In the genomic region with DNA sequence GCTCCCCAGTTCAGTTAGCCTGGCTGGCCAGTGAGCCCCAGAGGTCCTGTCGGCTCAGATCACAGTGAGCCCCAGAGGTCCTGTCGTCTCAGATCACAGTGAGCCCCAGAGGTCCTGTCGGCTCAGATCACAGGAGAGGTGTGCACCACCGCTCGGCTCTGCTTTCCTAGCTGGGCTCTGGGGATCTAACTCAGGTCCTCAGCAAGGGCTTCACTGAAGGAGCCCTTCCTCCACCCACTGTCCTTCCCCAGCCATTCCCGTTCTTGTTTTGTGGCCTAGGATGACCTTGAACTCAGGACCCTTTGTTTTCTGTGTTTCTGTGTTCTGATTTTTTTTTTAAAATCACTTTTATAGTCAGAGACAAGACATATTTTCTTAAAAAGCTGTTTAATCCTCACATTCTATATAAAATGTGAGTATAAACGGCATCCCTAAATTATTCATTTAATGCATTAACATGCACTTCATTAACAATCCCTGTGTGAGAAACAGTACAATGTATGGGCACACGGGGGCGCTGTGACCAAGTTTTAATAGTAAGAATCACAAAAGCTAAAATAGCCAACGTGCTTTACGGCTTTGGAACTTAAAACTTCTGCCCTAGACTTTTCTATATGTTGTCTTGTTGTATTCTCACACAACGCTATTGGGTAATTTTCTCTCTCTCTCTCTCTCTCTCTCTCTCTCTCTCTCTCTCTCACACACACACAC, we compare ENCODE assay signal across 7 mouse cellular contexts. TPM values are rescaled to one million over a fixed set of nuclear protein-coding genes. Genes with fewer than 3 reads are reported as not detected.
DNase-seq lines count a peak whose midpoint lies in the region.

No protein-coding gene starts in this region.

- H3K9me3 ChIP-seq in limb, embryonic 10.5 days (replicated peaks), result no peaks in the 10 kb centered on the region

- H3K27ac ChIP-seq in limb, embryonic 10.5 days, result no peak overlapping the region

- DNase-seq in ovary, postnatal 36 days (ENCODE audit: low spot score), result peak; percentile 55
- no peak for DNase-seq in ovary, adult 18-20 months (ENCODE audit: low spot score)
- DNase-seq in adrenal gland, postnatal 10 days, result peak; percentile 74
- DNase-seq in embryo, embryonic 11.5 days (ENCODE audit: low read depth, low spot score), result peak; percentile 36
- DNase-seq in hindlimb bud, embryonic 11.5 days (ENCODE audit: extremely low spot score, low read depth, low spot score), result peak; percentile 20
- peak; percentile 65 for DNase-seq in limb, embryonic 10.5 days (ENCODE audit: low spot score)
- peak; percentile 36 for DNase-seq in retina, postnatal 7 days (ENCODE audit: low read depth, low spot score)

- no peaks in the 10 kb centered on the region for H3K36me3 ChIP-seq in limb, embryonic 10.5 days

- H3K4me1 ChIP-seq in limb, embryonic 10.5 days, result 0 out of 2 replicates have a peak, but pooled peaks cover 4% of the 10 kb centered on the region

- WGBS in limb, embryonic 10.5 days, result 53% methylated on average over 12 of the region's 12 CpGs

- no peaks in the 10 kb centered on the region for H3K27me3 ChIP-seq in limb, embryonic 10.5 days (ENCODE audit: low read depth, poor library complexity, severe bottlenecking)

- no peak overlapping the region for H3K4me3 ChIP-seq in limb, embryonic 10.5 days

RNA-seq across cellular contexts. Expression of a gene that starts 16.1 kb away (rescaled TPM):
- not detected for total RNA-seq in adrenal gland, postnatal 10 days (2021)
- not detected in 2 replicates for polyA plus RNA-seq in limb, embryonic 10.5 days (2016; fragmentation: Nextera tagmentation; extraction: Ambion mirVana)
